Mouse (Mus musculus) testis, adult 2 months (tissue): ENCODE measurements at regions not wholly inside any gene's neighbourhood (a gene's known extent, or its start where the extent isn't known, plus 50 kb on each side); places are given as distances from the start of the nearest gene placed in this dataset.

Source experiments
- H3K27ac ChIP-seq: fragments of 200-500 bp; 2 replicates; pipeline ENCODE4 v1.5.1; 2012; ENCODE audit warnings: low read depth, low read length; ENCODE audit not compliant: control insufficient read depth, insufficient read depth
- H3K27me3 ChIP-seq: fragments of 200-500 bp; 2 replicates; pipeline ENCODE4 v1.6.1; 2012; ENCODE audit warnings: mild to moderate bottlenecking, low read length, moderate library complexity; ENCODE audit not compliant: control insufficient read depth, insufficient read depth
- H3K36me3 ChIP-seq: fragments of 200-500 bp; 2 replicates; pipeline ENCODE4 v1.6.1; 2012; ENCODE audit warnings: mild to moderate bottlenecking, low read length; ENCODE audit not compliant: control insufficient read depth, insufficient read depth
- H3K4me1 ChIP-seq: fragments of 200-500 bp; 2 replicates; pipeline ENCODE4 v1.6.1; 2012; ENCODE audit warnings: low read length; ENCODE audit not compliant: control insufficient read depth, insufficient read depth
- H3K4me3 ChIP-seq: fragments of 200-500 bp; 2 replicates; pipeline ENCODE4 v1.5.1; 2012; ENCODE audit warnings: low read depth, mild to moderate bottlenecking, low read length, moderate library complexity, mixed read lengths; ENCODE audit not compliant: control insufficient read depth
- CTCF ChIP-seq: fragments of 200-500 bp; IDR thresholded peaks from 2 replicates; pipeline ENCODE4 v1.5.1; 2012; ENCODE audit warnings: low read depth, mild to moderate bottlenecking, inconsistent platforms, low read length, moderate library complexity; ENCODE audit not compliant: control insufficient read depth, insufficient read depth, insufficient replicate concordance
- POLR2A ChIP-seq: fragments of 200-500 bp; IDR thresholded peaks from 2 replicates; pipeline ENCODE4 v1.6.1; 2012; ENCODE audit warnings: low read depth, mild to moderate bottlenecking, inconsistent platforms, low read length, moderate library complexity; ENCODE audit not compliant: control insufficient read depth

DNA sequence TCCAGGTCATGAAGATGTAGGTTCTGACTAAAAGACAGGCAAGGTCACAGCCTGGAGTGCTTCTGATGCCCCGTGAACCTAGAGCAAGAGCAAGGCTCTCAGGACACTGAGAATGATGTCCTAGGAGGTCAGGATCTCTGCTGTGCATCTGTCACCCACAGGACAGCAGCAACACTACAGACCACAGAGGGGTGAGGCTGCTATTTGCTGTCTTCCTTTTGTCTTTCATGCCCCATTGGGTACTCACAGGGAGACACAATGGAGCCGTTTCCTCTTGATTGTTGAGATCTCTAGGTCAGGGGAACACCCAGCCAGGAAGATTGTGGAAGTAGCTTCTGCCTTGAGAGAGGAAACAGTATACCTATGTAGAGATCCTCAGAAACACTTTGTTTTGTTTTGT is 339.9 kb downstream of the Mex3b start:
- Histone ChIP-seq H3K4me3 (no peak overlapping the region), H3K4me1 (no peaks in the 10 kb centered on the region; the same call in 1 of the 2 replicates), H3K27me3 (no peaks in the 10 kb centered on the region), H3K27ac (no peak overlapping the region), H3K36me3 (no peaks in the 10 kb centered on the region)
- TF ChIP-seq POLR2A: no peak
- TF ChIP-seq CTCF: no peak

DNA sequence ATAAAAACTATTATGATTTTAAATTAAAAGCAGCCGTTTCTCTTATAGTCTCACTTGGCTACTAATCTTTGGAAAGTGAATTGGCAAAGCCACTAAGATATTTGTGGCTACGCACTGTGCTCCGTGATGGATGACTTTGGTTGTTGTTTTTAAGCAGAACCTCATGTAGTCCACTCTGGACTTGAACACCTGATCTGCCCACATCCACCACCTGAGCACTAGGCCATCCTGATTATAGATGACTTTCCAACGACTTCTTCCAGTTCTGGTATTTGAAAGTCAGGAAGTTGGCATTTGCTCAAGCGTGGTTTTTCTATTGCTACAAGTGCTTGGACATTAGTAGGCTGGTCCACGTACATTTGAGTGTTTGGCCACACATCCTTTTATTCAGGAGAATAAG is 344.5 kb downstream of the Mex3b start:
- TF ChIP-seq CTCF (no peak), POLR2A (no peak)
- no peak overlapping the region for H3K27ac ChIP-seq
- no peaks in the 10 kb centered on the region for H3K4me1 ChIP-seq
- no peaks in the 10 kb centered on the region for H3K27me3 ChIP-seq
- no peaks in the 10 kb centered on the region for H3K36me3 ChIP-seq
- H3K4me3 ChIP-seq: no peak overlapping the region

DNA sequence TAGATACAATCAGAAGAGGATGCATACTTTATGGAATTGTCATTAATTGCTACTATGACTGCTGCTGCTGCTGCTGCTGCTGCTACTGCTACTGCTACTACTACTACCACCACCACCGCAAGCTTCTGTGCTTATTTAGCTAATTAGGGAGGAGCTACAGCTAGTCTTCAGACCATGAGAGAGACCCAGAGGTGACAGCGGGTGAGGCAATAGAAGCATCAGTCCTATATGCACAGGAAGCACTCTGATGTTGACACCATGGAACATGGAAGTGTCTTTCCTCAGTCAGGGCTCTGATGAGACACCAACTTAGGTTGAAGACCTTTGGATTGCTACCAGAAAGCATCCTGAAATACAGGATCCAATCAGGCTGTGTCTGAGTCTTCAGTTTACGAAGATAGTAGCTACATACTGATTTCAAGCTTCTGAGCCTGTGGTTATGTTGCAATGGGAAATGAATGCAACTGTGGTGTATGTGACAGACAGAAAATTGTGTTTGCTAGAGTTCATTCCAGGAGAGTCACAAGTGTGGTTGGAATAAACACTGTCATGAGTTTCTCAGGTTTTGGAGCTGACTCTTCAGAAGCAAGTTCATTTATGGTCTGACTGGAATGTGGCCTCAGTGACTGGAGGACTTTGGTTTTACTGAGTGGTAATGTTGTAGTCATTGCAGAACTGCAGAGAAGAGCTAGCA is 355.0 kb downstream of the Mex3b start:
- H3K27me3 ChIP-seq: no peaks in the 10 kb centered on the region
- H3K4me3 ChIP-seq: no peak overlapping the region
- TF ChIP-seq POLR2A: no peak
- H3K4me1 ChIP-seq: no peaks in the 10 kb centered on the region
- no peaks in the 10 kb centered on the region for H3K36me3 ChIP-seq
- no peak overlapping the region for H3K27ac ChIP-seq

DNA sequence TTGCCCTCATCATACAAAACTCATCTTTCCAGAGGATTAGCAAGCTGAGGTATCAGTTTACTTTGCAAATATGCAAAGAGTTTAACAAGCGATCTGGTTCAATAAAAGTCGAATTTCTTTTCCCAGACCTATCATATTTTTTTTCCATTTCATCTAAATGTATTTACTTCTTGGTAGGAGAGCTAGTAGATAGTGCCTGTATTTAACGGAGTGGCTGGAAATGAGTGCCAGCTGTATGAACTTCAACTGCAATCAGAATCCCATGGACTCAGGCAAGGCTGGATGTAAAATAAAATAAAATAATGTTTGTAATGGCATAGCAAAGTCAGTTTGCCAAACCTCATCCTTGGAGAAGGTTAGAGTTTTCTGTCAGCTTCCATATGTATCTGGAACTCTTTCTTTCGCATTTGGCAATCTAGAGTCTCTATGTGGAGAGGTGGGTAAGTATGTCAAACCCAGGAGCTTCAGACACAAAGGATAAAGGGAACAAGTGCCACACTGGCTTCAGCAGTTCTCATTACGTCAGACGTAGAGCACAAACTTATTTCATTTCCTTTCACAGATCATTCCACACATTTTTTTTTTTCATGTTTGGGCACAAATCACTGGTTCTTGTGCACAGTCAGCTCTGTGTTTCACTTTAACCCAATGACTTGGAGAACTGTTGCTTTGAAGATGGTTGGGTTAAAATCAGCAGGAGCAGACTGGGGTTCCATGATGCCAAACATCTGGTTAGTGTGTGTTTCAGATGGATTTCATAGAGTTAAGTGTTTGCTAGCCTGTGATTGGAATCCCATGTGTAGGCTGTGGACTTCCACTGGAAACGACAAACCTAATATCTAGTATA is 357.2 kb upstream of the Tmc3 start:
- TF ChIP-seq CTCF: no peak
- TF ChIP-seq POLR2A: no peak
- Histone ChIP-seq H3K4me3 (no peak overlapping the region), H3K4me1 (no peaks in the 10 kb centered on the region), H3K27me3 (no peaks in the 10 kb centered on the region), H3K27ac (no peak overlapping the region), H3K36me3 (no peaks in the 10 kb centered on the region)

DNA sequence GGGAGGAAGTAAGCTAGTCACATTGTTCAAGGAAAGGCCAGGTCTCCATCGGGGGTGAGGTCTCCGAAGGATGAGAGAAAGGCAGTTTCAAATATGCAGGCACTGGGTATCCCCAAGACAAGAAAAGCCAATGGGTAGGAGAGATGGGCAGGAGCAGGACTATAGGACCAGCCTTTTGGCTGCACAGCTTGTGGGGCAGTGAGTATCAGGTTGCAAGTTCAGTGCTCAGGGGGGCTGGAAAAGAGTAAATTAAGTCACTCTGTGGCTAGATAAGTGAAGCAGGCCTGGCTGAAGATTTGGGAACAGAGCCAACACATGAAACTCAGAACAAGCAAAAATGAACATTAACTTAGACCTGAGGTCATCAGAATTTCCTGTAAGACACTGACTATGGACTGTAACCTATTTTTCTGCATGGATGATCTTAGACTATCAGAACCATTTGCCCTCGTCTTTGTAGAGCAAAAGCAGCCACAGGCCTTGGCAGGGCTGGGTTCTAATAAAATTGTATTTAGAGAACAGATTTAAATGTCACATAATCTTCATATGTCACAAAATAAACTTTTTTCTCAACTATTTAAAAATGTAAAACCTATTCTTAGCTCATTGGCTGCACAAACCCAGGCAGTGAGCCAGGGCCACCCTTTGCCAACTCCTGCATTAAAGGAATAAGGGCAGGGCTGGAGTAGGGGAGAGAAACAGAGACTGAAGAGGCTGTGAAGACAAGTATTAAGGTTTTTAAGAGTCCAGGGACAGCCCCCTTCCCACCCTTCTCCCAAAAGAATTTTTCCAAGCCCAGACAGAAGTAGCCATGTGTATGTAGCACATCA is 354.0 kb upstream of the Tmc3 start:
- no peaks in the 10 kb centered on the region for H3K36me3 ChIP-seq
- no peaks in the 10 kb centered on the region for H3K27me3 ChIP-seq
- H3K4me1 ChIP-seq: no peaks in the 10 kb centered on the region
- TF ChIP-seq CTCF: no peak
- no peak for TF ChIP-seq POLR2A
- H3K4me3 ChIP-seq: no peak overlapping the region
- no peak overlapping the region for H3K27ac ChIP-seq

DNA sequence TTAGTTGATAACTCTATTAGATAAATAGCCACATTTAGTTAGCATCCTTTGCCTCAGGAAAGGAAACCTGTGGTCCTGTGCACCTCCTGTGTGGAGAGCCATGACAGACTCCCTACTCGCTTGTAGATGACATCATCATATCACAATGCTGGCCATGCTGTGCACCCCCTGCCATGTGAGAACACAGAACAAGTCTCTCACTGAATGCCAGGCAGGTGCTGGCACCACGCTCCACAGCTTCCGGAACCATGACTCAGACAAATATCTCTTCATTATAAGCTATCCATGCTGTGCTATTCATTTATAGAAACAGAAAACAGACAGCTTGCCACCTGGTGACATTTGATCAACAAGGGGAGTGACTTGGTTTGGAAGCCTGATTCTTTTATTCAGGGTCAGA is 349.1 kb upstream of the Tmc3 start:
- H3K27me3 ChIP-seq: no peaks in the 10 kb centered on the region
- no peak overlapping the region for H3K27ac ChIP-seq

DNA sequence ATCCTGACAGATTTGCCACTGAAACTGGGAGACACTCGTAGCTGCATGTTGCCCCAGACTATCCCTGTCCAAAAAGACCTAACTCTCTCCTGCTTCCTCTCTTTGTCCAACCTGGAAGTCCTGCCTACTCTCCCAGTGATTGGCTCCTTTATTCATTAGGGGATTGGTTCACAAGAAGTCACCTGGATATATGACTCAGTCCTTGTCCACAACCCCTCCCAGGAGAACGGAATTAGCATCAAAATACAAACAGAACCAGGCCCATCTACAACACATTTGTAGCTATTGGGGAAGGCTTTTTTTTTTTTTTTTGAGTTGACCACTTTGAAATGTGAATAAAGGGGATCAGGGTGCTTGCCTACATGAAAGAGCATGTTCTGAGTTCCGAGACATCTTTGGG is 347.4 kb upstream of the Tmc3 start:
- no peak for TF ChIP-seq CTCF
- no peak for TF ChIP-seq POLR2A
- H3K36me3 ChIP-seq: no peaks in the 10 kb centered on the region
- no peaks in the 10 kb centered on the region for H3K27me3 ChIP-seq
- no peak overlapping the region for H3K27ac ChIP-seq
- no peak overlapping the region for H3K4me3 ChIP-seq
- H3K4me1 ChIP-seq: no peaks in the 10 kb centered on the region

More for the DNA sequence above, 349.1 kb upstream of the Tmc3 start:
- H3K4me3 ChIP-seq: no peak overlapping the region
- no peaks in the 10 kb centered on the region for H3K36me3 ChIP-seq
- H3K4me1 ChIP-seq: no peaks in the 10 kb centered on the region
- TF ChIP-seq CTCF (no peak), POLR2A (no peak)
